Mouse (Mus musculus): Measurements from ENCODE around the gene Npr3. TPM values are rescaled to one million over a fixed set of nuclear protein-coding genes. Genes with fewer than 3 reads are reported as not detected.

Npr3 gene
- polyA plus RNA-seq, 1 experiment, result 1.2 TPM

DNA sequence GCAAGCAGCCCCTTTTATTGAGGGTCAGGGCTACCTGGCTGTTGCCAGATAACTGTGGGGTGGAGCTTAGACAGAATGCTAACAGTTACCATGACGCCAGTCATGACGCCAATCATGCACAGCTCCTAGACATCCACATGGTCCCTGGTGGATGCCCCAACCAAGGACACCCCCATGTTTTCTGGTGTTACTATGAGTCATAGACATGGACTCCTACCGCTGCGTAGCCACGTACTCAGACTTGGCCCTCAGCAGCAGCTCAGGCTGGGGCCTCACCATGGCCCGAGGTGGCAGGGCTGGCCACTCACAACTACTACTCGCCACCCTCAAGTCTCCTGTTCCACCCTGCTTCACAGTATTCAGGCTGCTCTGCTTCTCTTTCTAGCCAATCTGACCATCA is 44.1 kb upstream of the Npr3 start:
- TF ChIP-seq TCF12 (IDR thresholded peaks at IDR 0.05; ENCODE audit: insufficient read depth, poor library complexity, severe bottlenecking) (no peak), USF1 (IDR thresholded peaks at IDR 0.05; ENCODE audit: low read depth) (no peak), CEBPB (IDR thresholded peaks at IDR 0.05; ENCODE audit: insufficient read depth, poor library complexity, severe bottlenecking) (no peak), MAX (IDR thresholded peaks at IDR 0.05; ENCODE audit: low read depth) (no peak), E2F4 (IDR thresholded peaks at IDR 0.05; ENCODE audit: insufficient read depth) (no peak), REST (IDR thresholded peaks at IDR 0.05; ENCODE audit: insufficient read depth, insufficient read length) (no peak), POLR2AphosphoS2 (IDR thresholded peaks at IDR 0.05; ENCODE audit: insufficient read length, low read depth) (no peak), TCF3 (IDR thresholded peaks at IDR 0.05; ENCODE audit: insufficient read length, low read depth) (no peak), MYOD1 (IDR thresholded peaks at IDR 0.05; ENCODE audit: control insufficient read depth in 1 of 3, insufficient read length in 2 of 3, low read depth in 2 of 3) (no peak), MYOG (IDR thresholded peaks at IDR 0.05; ENCODE audit: control insufficient read depth in 1 of 3, insufficient read depth in 1 of 3, insufficient read length in 2 of 3, low read depth in 2 of 3) (no peak), SRF (IDR thresholded peaks at IDR 0.05; ENCODE audit: control insufficient read depth, insufficient read length, low read depth) (no peak), POLR2A (IDR thresholded peaks at IDR 0.05; ENCODE audit: insufficient read length, low read depth) (no peak)
- H3K79me2 ChIP-seq (ENCODE audit: control insufficient read depth, insufficient read depth), result no peaks in the 10 kb centered on the region
- H3K27me3 ChIP-seq (ENCODE audit: control insufficient read depth, insufficient read depth, insufficient read length), result no peaks in the 10 kb centered on the region
- H3ac ChIP-seq (ENCODE audit: control insufficient read depth, insufficient read length), result no peak overlapping the region
- H3K4me3 ChIP-seq, result no peak overlapping the region
- no peak overlapping the region for H3K4me2 ChIP-seq (ENCODE audit: low read depth)
- no peaks in the 10 kb centered on the region for H3K36me3 ChIP-seq (ENCODE audit: control insufficient read depth, insufficient read depth)

DNA sequence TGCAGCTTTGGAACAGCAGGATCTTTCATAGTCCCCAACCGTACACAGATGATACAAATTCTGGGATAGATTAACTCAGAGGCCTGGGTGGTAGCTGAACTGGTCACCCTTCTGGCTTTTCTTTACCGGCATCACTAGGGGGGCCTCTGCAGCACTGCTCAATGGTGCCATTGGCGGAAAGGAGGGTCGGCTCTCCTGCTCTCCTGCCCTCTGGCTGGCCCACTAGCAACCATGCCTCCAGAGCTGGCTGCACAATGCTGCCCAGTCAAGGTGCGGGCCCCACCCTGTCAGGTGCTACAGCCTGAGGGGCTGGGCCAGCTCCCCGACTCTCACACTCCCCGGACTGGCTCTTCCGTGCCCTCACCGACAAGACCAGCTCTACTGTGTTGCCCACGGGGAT is 43.1 kb upstream of the Npr3 start:
- Histone ChIP-seq H3K4me3 (no peak overlapping the region), H3K4me2 (ENCODE audit: low read depth) (no peak overlapping the region), H3K79me2 (ENCODE audit: control insufficient read depth, insufficient read depth) (no peaks in the 10 kb centered on the region), H3K36me3 (ENCODE audit: control insufficient read depth, insufficient read depth) (no peaks in the 10 kb centered on the region), H3ac (ENCODE audit: control insufficient read depth, insufficient read length) (no peak overlapping the region), H3K27me3 (ENCODE audit: control insufficient read depth, insufficient read depth, insufficient read length) (no peaks in the 10 kb centered on the region)
- TF ChIP-seq MYOG (IDR thresholded peaks at IDR 0.05; ENCODE audit: control insufficient read depth in 1 of 3, insufficient read depth in 1 of 3, insufficient read length in 2 of 3, low read depth in 2 of 3) (no peak), MYOD1 (IDR thresholded peaks at IDR 0.05; ENCODE audit: control insufficient read depth in 1 of 3, insufficient read length in 2 of 3, low read depth in 2 of 3) (no peak), TCF3 (IDR thresholded peaks at IDR 0.05; ENCODE audit: insufficient read length, low read depth) (no peak), POLR2AphosphoS2 (IDR thresholded peaks at IDR 0.05; ENCODE audit: insufficient read length, low read depth) (no peak), USF1 (IDR thresholded peaks at IDR 0.05; ENCODE audit: low read depth) (no peak), TCF12 (IDR thresholded peaks at IDR 0.05; ENCODE audit: insufficient read depth, poor library complexity, severe bottlenecking) (no peak), CEBPB (IDR thresholded peaks at IDR 0.05; ENCODE audit: insufficient read depth, poor library complexity, severe bottlenecking) (no peak), REST (IDR thresholded peaks at IDR 0.05; ENCODE audit: insufficient read depth, insufficient read length) (no peak), POLR2A (IDR thresholded peaks at IDR 0.05; ENCODE audit: insufficient read length, low read depth) (no peak)

DNA sequence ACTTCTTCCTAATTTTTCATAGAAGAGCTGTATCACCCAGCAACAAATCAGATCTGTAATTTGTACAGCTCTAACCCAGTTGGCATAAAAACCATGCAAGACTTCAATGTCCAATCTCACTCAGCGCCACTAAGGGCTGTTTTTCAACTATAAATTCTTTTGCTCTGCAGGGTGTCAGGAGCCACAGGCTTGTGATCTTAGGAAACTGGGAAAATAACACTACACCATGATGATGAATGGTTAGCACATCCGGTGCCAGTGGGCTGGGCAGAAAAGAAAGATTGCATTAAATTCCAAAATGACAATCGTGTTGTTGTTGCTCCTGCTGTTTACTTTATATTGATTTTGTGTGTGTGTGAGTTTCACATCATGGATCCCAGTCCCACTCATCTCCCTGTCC is 42.4 kb upstream of the Npr3 start:
- Histone ChIP-seq H3K36me3 (ENCODE audit: control insufficient read depth, insufficient read depth) (no peaks in the 10 kb centered on the region), H3K27me3 (ENCODE audit: control insufficient read depth, insufficient read depth, insufficient read length) (no peaks in the 10 kb centered on the region), H3ac (ENCODE audit: control insufficient read depth, insufficient read length) (no peak overlapping the region), H3K4me2 (ENCODE audit: low read depth) (no peak overlapping the region), H3K79me2 (ENCODE audit: control insufficient read depth, insufficient read depth) (no peaks in the 10 kb centered on the region), H3K4me3 (no peak overlapping the region)
- TF ChIP-seq USF1 (IDR thresholded peaks at IDR 0.05; ENCODE audit: low read depth), result no peak
- no peak for TF ChIP-seq MYOD1 (IDR thresholded peaks at IDR 0.05; ENCODE audit: control insufficient read depth in 1 of 3, insufficient read length in 2 of 3, low read depth in 2 of 3)
- TF ChIP-seq TCF3 (IDR thresholded peaks at IDR 0.05; ENCODE audit: insufficient read length, low read depth), result no peak
- TF ChIP-seq SRF (IDR thresholded peaks at IDR 0.05; ENCODE audit: control insufficient read depth, insufficient read length, low read depth), result no peak
- TF ChIP-seq TCF12 (IDR thresholded peaks at IDR 0.05; ENCODE audit: insufficient read depth, poor library complexity, severe bottlenecking), result no peak
- TF ChIP-seq POLR2AphosphoS2 (IDR thresholded peaks at IDR 0.05; ENCODE audit: insufficient read length, low read depth), result no peak
- TF ChIP-seq MAX (IDR thresholded peaks at IDR 0.05; ENCODE audit: low read depth), result no peak
- TF ChIP-seq REST (IDR thresholded peaks at IDR 0.05; ENCODE audit: insufficient read depth, insufficient read length), result no peak
- TF ChIP-seq POLR2A (IDR thresholded peaks at IDR 0.05; ENCODE audit: insufficient read length, low read depth), result no peak
- TF ChIP-seq CEBPB (IDR thresholded peaks at IDR 0.05; ENCODE audit: insufficient read depth, poor library complexity, severe bottlenecking), result no peak

- Histone ChIP-seq H3K79me2 (ENCODE audit: control insufficient read depth, insufficient read depth) (no peaks in the 10 kb centered on the region), H3ac (ENCODE audit: control insufficient read depth, insufficient read length) (no peak overlapping the region), H3K36me3 (ENCODE audit: control insufficient read depth, insufficient read depth) (no peaks in the 10 kb centered on the region), H3K4me2 (ENCODE audit: low read depth) (no peak overlapping the region), H3K27me3 (ENCODE audit: control insufficient read depth, insufficient read depth, insufficient read length) (no peaks in the 10 kb centered on the region), H3K4me3 (no peak overlapping the region)
- no peak for TF ChIP-seq POLR2A (IDR thresholded peaks at IDR 0.05; ENCODE audit: insufficient read length, low read depth)
- TF ChIP-seq SRF (IDR thresholded peaks at IDR 0.05; ENCODE audit: control insufficient read depth, insufficient read length, low read depth), result no peak
- TF ChIP-seq MYOD1 (IDR thresholded peaks at IDR 0.05; ENCODE audit: control insufficient read depth in 1 of 3, insufficient read length in 2 of 3, low read depth in 2 of 3), result no peak
- no peak for TF ChIP-seq MAX (IDR thresholded peaks at IDR 0.05; ENCODE audit: low read depth)
- no peak for TF ChIP-seq E2F4 (IDR thresholded peaks at IDR 0.05; ENCODE audit: insufficient read depth)
- no peak for TF ChIP-seq USF1 (IDR thresholded peaks at IDR 0.05; ENCODE audit: low read depth)
Observed at GRCm38 (mm10) chr15:11940855-11941254, 33.8 kb upstream of the Npr3 start.

DNA sequence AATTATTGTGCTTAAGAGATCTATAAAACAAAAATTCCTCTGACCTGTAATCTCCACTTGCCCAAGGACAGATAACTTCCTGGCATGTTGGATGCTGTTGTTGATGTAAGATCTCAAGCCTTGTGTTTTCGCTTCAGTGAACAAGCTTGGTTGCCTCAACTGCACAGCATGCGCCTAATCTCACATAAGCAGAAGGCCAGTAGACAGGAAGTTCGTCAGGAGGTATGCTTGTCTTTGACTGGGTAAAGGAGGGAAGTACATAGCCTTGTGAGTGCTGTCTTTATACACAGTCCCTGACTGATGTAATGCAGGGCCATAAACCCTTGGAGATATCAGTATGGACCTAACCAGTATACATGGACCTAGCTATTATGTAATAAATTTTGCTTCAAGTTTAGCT is 20.7 kb upstream of the Npr3 start:
- Histone ChIP-seq H3K79me2 (ENCODE audit: control insufficient read depth, insufficient read depth) (no peaks in the 10 kb centered on the region), H3K36me3 (ENCODE audit: control insufficient read depth, insufficient read depth) (no peaks in the 10 kb centered on the region), H3K27me3 (ENCODE audit: control insufficient read depth, insufficient read depth, insufficient read length) (no peaks in the 10 kb centered on the region), H3K4me3 (no peak overlapping the region), H3ac (ENCODE audit: control insufficient read depth, insufficient read length) (no peak overlapping the region), H3K4me2 (ENCODE audit: low read depth) (no peak overlapping the region)
- TF ChIP-seq POLR2A (IDR thresholded peaks at IDR 0.05; ENCODE audit: insufficient read length, low read depth), result no peak
- TF ChIP-seq MAX (IDR thresholded peaks at IDR 0.05; ENCODE audit: low read depth), result no peak
- TF ChIP-seq MYOG (IDR thresholded peaks at IDR 0.05; ENCODE audit: control insufficient read depth in 1 of 3, insufficient read depth in 1 of 3, insufficient read length in 2 of 3, low read depth in 2 of 3), result no peak
- TF ChIP-seq REST (IDR thresholded peaks at IDR 0.05; ENCODE audit: insufficient read depth, insufficient read length), result no peak
- TF ChIP-seq CEBPB (IDR thresholded peaks at IDR 0.05; ENCODE audit: insufficient read depth, poor library complexity, severe bottlenecking), result no peak
- TF ChIP-seq E2F4 (IDR thresholded peaks at IDR 0.05; ENCODE audit: insufficient read depth), result no peak
- TF ChIP-seq SRF (IDR thresholded peaks at IDR 0.05; ENCODE audit: control insufficient read depth, insufficient read length, low read depth), result no peak
- TF ChIP-seq TCF3 (IDR thresholded peaks at IDR 0.05; ENCODE audit: insufficient read length, low read depth), result no peak
- no peak for TF ChIP-seq USF1 (IDR thresholded peaks at IDR 0.05; ENCODE audit: low read depth)
